Mouse (Mus musculus): Measurements from ENCODE around the gene Gm28047. TPM values are rescaled to one million over a fixed set of nuclear protein-coding genes. Genes with fewer than 3 reads are reported as not detected.
"Not testable (repeated sequence)": the region's sequence is repeated elsewhere in the genome, so short reads cannot be mapped to it uniquely, and the experiment has no call there.

Gm28047 gene
- total RNA-seq (2017) = not detected in 3 replicates

- ATAC-seq (replicated peaks; ENCODE audit: insufficient number of reproducible peaks, low FRiP score, low TSS enrichment, poor library complexity, severe bottlenecking) = peak; percentile 96
Measured at GRCm38 (mm10) chr15:102624970-102625686, at the start of gene Gm28047, which contains the start of gene Atf7. Gm28047 (minus strand) TSS chr15:102625067. Atf7 (minus strand) TSS chr15:102625464.

GRCm38 (mm10) chr15:102673548-102673947 lies 48.7 kb upstream of the Gm28047 start:
- no peak for ATAC-seq (replicated peaks; ENCODE audit: insufficient number of reproducible peaks, low FRiP score, low TSS enrichment, poor library complexity, severe bottlenecking)

DNA sequence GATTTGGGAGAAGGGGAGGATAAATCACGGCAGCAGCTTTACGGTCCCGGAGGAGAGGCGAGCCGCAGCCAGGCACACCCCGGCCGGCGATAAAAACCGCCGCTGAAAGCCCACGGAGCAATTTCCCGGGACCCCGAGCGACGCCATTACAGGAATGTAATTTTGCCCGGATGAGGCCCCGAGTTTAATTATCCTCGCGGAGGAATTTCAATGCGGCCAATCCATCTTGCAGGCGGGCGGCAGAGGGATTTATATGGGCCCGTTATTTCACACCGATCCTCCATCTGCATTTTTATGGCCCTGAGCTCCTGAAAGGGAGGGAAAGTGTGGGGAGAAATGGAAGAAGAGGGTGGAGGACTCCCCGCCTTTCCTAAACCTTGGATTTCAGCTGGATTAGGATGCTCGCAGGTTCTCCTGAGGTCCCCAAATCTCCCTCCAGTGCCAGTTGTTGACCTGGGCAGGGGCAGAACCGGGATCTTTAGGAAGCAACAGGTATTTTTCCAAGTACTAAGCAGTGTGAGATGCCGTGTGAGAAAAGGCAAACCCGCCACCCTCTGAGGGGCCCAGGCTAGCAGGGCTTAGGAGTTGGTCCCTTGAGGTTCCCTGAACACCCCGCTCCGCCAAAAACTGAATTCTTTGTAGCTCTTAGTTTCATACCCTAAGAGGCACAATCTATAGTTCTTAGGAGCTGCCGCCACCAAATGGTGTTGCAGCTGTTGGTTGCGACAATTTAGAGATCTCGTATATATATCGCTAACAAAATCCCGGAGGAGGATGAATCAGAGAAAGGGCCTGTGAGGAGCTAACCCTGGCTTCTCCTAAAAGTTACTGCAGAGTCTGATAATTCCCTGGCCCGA lies 47.6 kb upstream of the Gm28047 start, which contains the start of gene Atp5g2:
Gene Atp5g2, minus strand, starts transcription at position 138 of the 857 bp plus-strand sequence.
- no peak for ATAC-seq (replicated peaks; ENCODE audit: insufficient number of reproducible peaks, low FRiP score, low TSS enrichment, poor library complexity, severe bottlenecking)

GRCm38 (mm10) chr15:102671721-102672214 lies 46.9 kb upstream of the Gm28047 start:
- no peak for ATAC-seq (replicated peaks; ENCODE audit: insufficient number of reproducible peaks, low FRiP score, low TSS enrichment, poor library complexity, severe bottlenecking)

GRCm38 (mm10) chr15:102670767-102671575 lies 46.1 kb upstream of the Gm28047 start:
- ATAC-seq (replicated peaks; ENCODE audit: insufficient number of reproducible peaks, low FRiP score, low TSS enrichment, poor library complexity, severe bottlenecking) = peak; percentile 96

- no peak for ATAC-seq (replicated peaks; ENCODE audit: insufficient number of reproducible peaks, low FRiP score, low TSS enrichment, poor library complexity, severe bottlenecking)
Measured at GRCm38 (mm10) chr15:102670281-102670680, 45.4 kb upstream of the Gm28047 start.

GRCm38 (mm10) chr15:102669571-102669970 lies 44.7 kb upstream of the Gm28047 start:
- ATAC-seq (replicated peaks; ENCODE audit: insufficient number of reproducible peaks, low FRiP score, low TSS enrichment, poor library complexity, severe bottlenecking) = no peak

- ATAC-seq (replicated peaks; ENCODE audit: insufficient number of reproducible peaks, low FRiP score, low TSS enrichment, poor library complexity, severe bottlenecking) = peak; percentile 65; the same call in 1 of the 2 replicates
Measured at GRCm38 (mm10) chr15:102665494-102665893, 40.6 kb upstream of the Gm28047 start.

DNA sequence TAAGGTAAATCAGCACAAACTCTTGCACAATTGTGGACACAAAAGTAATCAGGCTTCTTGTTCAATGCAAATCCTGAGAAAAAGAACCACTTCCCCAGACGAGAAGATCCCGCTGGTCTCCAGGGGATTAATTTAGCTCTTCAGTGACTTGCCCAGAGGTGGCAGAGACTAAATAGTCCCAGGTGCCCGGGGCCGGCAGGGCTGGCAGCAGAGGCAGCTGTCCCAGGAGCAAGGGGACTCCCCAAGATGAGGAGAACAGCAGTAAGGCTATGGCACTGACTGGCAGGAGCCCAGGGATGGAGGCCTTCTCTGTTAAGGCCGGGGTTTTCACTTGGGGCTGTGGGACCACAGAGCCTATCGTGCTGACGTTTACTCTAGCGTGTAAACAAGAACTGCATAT lies 39.0 kb upstream of the Gm28047 start:
- no peak for ATAC-seq (replicated peaks; ENCODE audit: insufficient number of reproducible peaks, low FRiP score, low TSS enrichment, poor library complexity, severe bottlenecking)

DNA sequence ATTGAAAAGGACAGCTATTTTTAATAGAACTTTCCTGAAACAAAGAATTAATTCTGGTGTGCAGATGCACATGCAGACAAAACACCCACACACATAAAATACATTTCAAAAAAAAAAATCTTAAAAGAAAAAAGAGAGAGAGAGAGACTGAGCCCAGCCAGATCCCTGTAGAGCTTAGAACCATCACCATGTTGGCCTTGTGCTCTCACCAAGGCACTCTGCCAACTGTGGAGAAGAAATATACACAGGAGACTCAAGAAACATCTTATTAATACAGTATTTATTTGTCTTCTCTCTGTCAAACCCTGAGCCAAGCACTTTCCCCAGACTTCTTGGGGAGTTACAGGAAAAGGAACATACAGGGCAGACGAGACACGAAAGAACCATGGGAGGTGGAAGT lies 37.7 kb upstream of the Gm28047 start:
- ATAC-seq (replicated peaks; ENCODE audit: insufficient number of reproducible peaks, low FRiP score, low TSS enrichment, poor library complexity, severe bottlenecking) = not testable (repeated sequence)

- no peak for ATAC-seq (replicated peaks; ENCODE audit: insufficient number of reproducible peaks, low FRiP score, low TSS enrichment, poor library complexity, severe bottlenecking)
Measured at GRCm38 (mm10) chr15:102657926-102658381, 33.1 kb upstream of the Gm28047 start.

DNA sequence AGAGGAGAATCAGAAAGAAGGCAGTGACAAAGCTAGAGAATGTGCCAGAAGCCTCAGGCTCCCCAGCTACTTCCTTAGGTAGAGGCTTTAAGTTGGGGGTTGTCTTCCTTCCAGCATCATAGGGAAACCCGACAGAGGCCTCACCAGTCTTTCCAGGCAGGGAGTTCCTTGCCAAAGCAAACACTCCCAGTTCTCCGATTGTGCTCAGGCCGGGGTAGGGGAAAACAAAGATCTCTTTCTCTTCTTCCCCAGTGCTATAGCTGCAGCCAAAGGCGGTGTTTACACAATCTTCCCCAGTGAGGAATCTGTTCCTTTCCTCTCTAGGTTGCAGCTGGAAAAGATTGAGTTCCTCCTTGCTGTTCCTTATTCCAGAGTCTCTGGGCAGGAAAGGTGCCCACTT lies 31.8 kb upstream of the Gm28047 start:
- no peak for ATAC-seq (replicated peaks; ENCODE audit: insufficient number of reproducible peaks, low FRiP score, low TSS enrichment, poor library complexity, severe bottlenecking)

- ATAC-seq (replicated peaks; ENCODE audit: insufficient number of reproducible peaks, low FRiP score, low TSS enrichment, poor library complexity, severe bottlenecking) = not testable (repeated sequence)
Measured at GRCm38 (mm10) chr15:102651928-102652660, 27.2 kb upstream of the Gm28047 start.

DNA sequence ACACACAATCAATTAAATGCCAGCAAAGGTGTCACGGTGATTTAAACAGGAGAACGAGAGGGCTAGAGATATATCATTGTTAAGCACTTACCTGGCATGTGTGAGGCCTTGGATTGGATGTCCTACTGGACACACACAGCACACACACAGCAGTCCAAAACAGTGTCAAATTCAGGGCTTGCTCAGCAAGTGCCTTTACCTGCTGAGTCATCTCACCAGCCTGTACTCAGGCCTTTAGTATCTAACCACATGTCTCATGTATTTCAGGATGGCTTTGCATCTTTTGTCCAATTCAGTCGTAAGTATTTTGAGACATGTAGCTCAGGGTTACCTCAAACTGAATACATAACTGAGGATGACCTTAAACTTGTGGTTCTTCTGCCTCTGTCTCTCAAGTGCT lies 26.2 kb upstream of the Gm28047 start:
- ATAC-seq (replicated peaks; ENCODE audit: insufficient number of reproducible peaks, low FRiP score, low TSS enrichment, poor library complexity, severe bottlenecking) = no peak

- no peak for ATAC-seq (replicated peaks; ENCODE audit: insufficient number of reproducible peaks, low FRiP score, low TSS enrichment, poor library complexity, severe bottlenecking)
Measured at GRCm38 (mm10) chr15:102635817-102636216, 10.9 kb upstream of the Gm28047 start.

- ATAC-seq (replicated peaks; ENCODE audit: insufficient number of reproducible peaks, low FRiP score, low TSS enrichment, poor library complexity, severe bottlenecking) = no peak
Measured at GRCm38 (mm10) chr15:102634684-102635083, 9.8 kb upstream of the Gm28047 start.

DNA sequence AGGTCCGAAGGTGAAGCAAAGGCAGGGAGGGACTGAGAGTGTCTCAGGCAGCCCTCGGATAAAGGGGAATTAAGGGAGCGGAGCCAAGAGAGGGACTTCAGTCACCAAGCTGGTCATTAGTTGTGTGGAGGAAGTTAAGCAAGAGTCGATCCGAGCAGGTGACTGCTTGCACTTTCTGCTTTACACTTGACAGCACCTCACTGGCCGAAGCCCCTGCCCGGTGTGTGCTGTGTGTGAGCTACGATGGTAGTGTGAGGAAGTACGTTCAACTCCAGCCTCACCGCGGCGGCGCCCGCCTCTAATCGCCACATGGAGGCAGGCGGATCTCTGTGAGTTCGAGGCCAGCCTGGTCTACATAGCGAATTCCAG lies 804 bp upstream of the Gm28047 start:
- ATAC-seq (replicated peaks; ENCODE audit: insufficient number of reproducible peaks, low FRiP score, low TSS enrichment, poor library complexity, severe bottlenecking) = peak; percentile 54

Measured in monocyte, adult 5-6 weeks (primary cell).